Mouse (Mus musculus) layer of hippocampus, adult 8-10 months (tissue): ENCODE measurements around the gene Cd164l2. TPM values are rescaled to one million over a fixed set of nuclear protein-coding genes. Genes with fewer than 3 reads are reported as not detected.

Experiments used
- DNase-seq, 2 experiments: peaks; one replicate each; pipeline ENCODE4 v3.0.0; 2022; ENCODE audit warnings: low spot score in 2 of 2
- total RNA-seq, 4 experiments: library from RNA; stranded (reverse); gene quantifications; 2 replicates each; pipeline ENCODE4 v1.2.4; 2022

The Cd164l2 gene
- 1 to 10 TPM; 3.3 to 4.3 (median 3.9) TPM for total RNA-seq

DNA sequence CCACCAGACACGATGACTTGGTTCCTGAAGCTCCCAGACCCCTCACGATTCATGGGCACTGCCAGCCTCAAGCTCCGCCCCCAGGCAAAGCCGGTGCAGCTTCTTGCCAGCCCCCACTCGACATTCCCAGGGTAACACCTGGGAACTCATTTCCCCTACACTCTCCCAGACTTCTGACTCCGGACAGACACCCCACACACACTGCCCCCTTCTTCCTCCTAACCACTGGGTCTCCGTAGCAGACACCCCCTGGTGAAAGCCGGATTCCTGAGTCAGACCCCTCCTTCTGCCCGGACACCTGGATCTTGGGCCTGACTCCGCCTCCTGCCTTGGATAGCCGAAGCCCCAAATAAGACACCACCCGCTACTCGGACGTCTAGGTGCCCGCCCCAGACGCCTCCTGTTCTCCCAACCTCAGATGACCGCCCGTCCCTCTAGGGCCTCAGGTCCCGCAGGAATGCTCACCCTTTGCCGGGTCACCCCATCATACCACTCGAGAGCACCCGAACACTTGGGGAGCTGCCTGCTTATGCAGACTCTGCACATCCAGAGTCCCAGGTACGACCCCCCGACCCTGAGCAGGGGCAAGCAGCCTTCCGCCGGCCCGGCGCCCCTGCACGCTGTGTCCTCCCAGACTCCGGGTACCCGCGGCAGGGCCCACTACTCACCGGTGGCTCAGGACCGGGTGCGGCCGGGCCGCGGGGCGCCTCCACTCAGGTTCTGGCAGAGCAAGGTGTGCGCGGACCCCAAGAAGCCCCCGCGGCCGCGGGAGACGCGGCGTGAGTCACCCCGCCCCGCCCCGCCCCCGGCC, at the start of gene Cd164l2, which contains the start of gene Gpr3:
Gene Cd164l2 (plus strand): TSS at position 381 of the 811 bp plus-strand sequence.
Gene Gpr3 (minus strand): TSS at position 786 of the 811 bp plus-strand sequence.
- no peak for DNase-seq

DNA sequence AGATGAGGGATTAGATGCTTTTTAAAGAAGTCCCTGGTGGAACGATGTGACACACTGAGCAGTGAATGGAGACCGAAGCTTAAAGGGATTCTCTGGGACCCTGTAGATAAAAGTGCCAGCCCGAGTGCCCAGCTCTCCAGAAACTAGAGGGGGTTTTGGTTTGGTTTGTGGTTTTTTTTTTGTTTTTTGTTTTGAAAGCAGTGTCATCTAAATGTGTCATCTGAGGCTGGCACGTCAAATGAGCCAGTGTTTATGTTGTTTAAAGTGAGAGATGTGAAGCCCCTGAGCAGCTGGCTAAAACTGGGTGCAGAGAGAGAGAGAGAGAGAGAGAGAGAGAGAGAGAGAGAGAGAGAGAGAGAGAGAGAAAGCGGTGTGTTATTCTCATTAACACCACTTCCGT, 49.7 kb upstream of the Cd164l2 start:
- DNase-seq: no peak

DNA sequence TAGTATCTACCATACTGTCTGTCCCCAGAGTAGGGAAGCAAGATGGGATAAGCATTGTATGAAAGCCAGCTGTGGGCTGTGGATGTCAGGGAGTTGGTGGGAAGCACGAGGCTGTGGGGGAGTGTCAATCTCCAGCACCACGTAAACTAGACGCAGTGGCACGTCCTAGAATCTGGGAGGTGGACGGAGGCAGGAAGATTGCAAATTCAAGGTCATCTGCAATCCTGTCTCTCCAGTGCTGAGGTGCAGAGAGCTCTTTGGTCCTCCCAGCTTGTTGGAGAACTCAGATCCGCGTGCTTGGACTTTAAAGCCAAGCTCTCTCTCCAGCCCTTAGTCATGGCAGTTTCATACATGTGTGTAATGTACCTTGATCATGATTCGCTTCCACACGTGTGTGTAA, 45.2 kb upstream of the Cd164l2 start:
- DNase-seq: no peak

DNA sequence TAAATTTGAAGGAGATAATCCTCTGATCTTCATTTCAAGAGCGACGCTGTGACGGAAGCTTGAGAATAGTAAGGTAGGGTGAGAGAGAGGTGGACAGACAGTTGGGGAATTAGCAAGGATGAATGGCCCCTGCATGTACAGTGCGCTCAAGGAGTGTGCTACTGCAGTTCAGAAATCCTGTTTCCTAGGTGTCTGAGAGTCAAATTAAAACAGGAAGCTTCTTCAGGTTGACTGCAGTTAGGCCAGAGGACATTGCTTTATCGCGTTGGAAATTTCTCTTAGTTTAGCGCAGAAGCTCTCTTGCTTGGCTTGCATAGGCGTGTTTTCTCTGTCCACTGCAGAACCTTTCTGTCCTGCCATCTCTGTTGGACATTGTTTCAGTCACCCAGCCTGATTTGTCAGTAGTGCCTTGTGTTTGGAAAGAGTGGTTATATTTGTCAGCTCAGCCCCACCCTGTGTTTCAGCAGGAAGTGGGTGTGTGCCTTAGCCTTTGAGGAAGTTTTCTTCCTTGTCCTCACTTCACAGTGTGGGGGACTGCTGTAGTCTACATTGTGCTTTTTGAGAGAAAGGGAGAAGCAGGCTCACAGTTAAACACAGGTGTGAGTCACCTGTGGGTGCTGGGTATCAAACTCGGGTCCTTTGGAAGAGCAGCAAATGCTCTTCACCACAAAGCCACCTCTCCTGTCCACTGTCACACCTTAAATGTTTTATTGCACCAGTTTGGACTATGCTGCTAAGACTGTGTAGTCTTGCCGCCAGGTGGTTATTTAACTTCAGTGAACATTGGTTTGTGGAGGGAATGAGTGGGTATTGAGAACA, 42.5 kb upstream of the Cd164l2 start:
- DNase-seq: no peak

DNA sequence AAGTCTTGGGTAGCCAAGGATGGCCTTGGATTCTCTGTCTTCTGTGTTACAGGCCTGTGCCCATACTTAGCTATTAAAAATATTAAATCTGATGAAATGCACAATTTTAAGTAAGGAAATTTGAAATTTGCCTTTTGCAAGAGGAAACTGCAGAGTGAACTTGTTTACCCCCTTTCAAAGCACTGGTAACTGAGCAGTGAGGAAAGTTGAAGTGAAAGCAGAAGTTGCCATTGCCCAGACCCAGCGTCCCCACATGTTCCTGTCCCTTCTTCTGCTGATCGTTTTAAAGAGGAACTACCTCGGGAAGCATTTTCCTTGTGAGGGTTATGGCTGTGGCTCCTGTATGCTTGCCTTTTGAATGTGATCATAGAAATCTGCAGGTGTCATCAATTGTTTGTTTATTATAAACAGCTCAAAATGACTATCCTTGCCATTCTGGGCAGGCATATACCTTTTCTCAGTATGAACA, 41.8 kb upstream of the Cd164l2 start:
- no peak for DNase-seq

DNA sequence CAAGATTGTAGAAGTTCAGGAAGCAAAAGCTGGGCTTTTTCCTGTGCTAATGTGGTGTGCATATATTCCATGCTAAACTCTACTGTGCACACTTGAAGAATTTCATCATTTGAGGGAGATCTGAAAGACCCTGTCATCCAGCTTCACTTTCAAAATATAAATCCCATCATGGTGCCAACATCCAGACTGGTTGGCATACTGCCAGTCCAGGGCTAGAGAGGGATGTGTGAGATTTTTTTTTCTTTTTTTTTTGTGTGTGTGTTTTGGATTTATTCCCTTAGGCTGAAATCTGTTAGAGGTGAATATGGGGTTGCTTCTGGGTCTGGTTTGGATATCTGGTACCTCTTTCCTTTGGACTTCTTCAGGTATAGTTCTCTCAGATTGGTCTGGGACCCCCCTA, 41.3 kb upstream of the Cd164l2 start:
- DNase-seq: no peak

DNA sequence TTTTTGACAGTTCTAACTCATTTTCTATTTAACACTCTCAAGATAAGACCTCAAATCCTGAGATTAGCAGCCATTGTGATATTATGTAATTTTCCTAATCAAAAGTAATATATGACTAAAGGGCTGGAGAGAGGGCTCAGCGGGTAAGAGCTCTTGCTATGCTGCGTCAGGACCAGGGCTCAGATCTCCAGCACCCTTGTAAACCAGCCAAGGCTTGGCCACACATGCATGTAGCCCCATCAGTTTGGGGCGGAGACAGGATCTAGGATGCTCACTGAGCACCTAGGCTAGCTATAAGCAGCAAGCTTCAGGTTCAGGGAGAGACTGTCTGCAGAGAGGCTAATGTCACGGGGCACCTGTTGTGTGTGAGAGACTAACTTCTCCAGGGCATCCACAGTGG, 39.5 kb upstream of the Cd164l2 start:
- DNase-seq: no peak

DNA sequence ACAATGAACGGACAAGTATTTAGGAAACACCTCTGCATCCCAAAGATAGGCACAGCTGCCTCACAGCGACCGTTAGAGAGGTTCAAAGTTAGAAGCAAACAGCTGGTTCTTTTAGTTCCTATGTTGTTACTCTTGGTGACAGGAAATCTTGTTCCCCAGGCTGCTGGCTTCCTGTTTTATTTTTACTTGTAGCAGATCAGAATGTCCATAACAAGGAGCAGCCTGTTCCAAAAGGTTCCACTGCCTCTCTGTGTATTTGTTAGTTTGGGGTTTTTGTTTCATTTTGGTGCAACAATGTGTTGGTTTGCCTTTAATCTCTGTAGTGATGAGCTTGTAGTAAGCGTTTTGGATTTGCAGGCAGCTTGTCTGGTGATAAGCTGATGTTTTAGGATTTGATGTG, 37.6 kb upstream of the Cd164l2 start:
- no peak for DNase-seq

DNA sequence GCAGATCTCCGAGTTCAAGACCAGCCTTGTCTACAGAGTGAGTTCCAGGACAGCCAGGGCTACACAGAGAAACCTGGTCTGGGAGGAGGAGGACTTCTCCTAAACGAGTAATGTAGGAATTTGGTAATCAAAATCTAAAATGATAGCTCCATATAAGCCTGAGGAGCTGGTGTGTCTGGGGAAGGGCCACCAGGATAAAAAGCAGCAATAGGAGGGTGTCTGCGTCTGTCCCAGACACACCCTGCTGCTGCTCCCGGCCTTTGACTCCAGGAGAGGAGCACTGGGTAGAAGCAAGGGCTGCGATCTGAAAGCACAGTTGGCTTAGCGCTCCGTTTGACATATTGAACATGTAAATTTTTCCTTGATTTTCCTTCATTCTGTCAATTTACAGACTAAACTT, 36.7 kb upstream of the Cd164l2 start:
- no peak for DNase-seq

DNA sequence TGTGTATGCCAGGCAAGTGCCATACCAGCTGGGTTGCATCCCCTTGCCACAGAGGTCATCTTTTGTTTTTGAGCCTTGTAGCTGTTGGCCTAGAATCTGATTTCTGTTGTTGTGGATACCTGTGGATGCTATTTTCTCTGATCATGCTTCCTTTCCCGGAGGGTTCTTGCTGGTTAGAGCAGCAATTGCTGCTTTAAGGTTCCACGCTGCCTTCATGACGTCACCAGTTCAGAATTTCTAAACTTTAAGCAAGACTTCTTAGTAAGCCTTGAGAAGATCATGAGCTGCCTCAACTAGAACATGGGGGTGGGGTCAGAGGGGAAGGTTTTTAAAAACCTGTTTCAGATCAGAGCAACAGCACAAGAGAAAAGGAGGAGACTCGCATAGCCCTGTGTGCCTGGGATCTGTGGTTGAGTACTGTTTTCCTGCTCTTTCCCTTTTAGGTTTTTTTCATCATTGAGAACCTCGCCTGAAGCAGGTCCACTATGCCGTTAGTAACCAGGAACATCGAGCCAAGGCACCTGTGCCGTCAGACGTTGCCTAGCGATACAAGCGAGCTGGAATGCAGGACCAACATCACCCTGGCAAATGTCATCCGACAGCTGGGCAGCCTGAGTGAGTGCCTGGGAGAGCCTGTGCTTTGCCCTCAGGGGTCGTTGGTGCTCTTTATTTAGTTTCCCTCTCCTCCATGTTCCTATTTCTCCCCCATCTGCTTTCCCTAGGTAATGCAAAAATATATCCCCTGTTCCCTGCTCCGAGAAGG, 35.8 kb upstream of the Cd164l2 start:
- DNase-seq: no peak

DNA sequence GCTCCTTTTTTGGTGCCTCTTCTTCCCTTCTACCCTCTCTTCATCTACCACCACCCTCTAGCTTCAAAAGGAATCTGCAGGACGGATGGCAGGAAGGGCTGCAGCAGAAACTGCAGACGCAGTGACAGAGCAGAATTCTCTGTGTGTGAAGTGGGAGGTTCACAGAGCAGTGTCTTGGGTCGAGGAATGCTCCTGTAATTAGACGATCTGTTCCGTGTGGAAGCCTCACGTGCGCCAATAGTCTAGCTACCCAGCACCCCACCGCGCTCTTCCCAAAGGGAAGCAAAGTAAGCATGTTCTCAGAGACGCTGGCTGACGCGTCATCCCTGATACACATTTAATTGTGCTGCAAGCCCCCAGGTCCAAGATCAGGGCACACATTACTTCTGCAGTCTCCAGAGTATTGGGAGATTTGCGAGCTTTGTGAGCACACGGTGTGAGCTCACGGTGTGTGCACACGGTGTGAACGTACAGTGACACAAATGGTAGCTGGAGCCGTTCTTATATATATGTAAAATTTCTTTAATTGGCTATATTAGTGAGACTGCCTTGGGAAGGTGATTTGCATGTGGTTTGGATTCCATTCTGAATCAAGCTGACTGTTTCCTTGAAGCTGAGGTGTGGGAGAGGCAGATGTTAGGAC, 35.0 kb upstream of the Cd164l2 start:
- no peak for DNase-seq

DNA sequence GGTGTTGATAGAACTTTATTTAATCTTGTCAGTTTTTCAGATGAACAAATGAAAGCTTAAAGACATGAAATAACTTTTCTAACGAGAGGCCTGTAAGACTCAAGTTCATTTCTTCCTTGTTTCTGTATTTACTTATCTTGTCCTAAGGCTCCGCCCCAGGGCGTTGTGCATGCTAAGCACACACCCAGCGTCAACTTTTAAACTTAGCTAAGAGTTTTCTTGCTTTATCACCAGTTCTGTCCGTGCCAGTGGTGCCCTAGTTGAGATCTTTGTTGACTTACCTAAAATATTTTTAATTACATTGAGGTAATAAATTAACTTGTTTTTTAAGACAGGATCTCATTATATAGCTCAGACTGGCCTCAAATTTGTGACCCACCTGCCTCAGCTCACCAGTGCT, 33.6 kb upstream of the Cd164l2 start:
- no peak for DNase-seq

DNA sequence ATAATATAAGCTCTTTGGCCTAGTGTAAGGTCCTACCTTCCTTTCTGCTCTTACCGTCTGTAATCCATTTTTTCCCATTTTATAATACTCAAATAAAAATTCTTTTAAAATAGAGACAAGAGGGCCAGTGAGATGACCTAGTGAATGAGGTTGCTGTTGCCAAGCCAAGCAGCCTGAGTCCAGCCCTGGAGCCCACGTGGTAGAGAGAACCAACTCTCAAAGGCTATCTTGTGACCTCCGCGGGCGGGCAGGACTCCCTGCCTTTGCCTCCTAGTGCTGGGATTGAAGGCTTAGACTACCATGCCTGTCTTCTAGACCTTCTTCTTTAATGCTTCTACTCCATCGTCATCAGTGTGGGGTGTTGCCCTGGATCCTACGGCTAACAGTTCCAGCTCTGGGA, 32.7 kb upstream of the Cd164l2 start:
- DNase-seq: no peak

DNA sequence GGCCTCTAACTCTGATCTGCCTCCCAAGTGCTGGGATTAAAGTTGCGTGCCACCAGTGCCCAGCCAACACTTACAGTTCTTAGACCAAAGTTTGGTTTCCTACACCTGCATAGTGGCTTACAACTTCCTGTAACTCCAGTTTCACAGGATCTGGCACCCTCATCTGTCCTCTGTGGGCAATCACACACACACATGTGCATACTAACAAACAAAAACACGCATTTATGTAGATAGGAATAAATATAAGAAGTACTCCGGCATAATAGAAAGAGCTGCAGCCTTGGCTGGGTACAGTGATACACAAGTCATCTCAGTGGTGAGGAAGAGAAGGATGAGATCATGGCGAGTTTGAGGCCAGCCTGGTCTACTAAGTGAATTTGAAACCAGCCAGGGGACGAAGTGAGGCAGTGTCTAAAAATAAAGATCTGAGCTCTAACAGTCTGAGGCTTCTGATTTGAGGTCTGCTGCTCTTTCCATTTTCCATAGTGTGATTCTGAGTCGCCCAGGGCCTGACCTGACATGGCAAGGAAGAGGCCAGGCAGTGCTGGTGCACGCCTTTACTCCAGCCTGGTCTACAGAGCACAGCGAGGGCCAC, 29.4 kb upstream of the Cd164l2 start:
- no peak for DNase-seq

DNA sequence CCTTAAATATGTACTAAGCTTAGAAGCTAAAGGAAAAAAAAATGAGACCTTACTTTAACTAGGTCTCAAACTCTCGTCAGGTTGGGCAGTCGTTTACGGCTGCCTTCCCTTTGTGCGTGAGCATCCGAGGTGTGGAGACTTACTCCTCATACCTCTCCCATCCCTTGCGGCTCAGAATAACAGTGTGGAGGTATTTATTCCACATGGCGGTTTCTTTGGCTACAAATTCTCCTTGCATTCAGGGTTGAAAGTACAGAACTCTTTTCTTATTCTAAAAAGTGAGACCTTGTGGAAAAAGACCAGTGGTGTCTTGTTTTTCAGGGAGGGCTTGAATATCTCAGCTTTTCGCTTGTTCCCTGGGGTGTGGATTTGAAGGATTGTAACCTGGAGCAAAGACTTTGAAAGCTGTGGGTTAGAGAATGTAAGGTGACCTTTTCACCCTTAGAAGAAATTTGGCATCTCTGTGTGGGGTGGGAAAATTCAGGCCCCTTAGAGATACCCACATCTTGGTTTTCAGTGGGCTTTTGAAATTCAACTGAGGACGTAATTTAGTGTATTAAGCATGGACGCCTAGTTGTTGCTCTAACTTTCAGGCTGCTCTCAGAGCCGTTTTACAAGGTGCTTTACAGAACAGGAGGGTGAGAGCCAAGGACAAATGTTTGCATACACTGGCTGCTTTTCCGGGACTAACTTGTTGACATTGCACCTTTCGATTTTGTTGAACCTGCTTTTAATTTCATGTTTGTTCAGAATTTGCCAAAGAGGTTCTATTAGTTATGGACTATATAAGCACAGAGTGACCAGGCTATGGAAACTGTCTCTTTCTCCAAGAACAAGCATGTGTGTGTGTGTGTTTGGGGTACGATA, 27.7 kb upstream of the Cd164l2 start:
- no peak for DNase-seq

DNA sequence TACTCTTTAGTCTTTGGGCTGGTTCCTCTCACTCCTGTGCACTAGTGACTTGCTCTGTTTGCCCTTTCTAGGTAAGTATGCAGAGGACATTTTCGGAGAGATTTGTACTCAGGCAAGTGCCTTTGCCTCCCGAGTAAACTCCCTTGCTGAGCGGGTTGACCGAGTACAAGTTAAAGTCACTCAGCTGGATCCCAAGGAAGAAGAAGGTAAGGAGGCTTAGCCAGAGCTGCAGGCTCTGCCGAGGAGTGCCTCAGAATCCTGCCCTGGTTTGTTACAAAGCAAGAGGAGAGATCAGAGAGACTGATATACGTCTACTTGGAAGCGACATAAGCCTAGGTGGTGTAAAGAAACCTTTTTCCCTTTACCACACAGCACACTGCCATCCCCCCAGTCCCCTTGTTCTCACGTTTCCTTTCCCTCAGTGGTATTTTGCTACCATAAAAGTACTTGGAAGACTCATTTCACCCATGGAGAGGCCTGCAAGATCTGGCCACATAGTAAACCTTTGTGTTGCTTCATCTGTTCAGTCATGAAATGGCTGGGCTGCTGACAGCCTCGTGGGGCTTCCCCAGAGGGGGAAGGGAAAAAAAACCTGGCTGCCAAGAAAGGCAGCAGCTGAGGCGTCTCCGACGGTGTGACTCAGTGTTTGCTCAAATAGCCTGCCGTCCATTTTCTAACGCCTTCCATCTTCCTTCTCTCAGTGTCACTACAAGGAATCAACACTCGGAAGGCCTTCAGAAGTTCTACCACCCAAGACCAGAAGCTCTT, 26.8 kb upstream of the Cd164l2 start:
- no peak for DNase-seq

DNA sequence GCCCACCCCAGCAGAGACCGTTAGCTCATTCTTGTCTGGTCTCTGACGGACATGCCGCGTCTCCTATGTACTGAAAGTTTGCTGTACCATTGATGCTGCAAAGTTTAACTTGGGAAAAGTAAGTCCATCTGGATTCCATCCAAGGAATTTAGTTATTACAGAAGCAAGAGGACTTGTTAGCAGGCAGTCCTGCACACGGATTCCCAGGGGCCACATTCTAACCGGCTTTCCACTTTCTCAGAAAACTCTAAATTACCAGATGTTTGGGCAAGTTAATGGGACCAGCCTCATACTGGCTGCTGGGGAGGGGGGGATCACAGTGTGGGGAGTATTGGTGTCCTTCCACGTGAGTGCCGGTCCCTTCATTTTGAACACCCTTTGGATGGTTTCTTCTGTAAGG, 26.0 kb upstream of the Cd164l2 start:
- DNase-seq: no peak

DNA sequence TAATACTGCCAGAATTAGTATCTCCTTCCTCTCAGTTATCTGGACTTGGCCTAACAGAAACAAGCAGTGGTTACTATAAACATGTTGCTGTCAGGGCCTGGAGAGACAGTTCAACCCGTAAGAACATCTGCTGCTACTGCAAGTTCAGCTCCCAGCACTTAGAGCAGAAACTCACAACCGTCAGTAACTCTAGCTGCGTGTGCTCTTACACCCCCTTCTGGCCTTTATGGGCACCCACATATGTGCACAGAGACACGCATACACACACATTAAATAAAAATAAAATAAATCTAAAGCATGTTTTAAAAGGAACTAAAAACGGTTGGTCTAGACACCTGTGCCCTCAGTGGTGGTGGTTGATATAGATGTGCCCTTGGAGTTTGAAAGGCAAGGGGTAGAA, 25.1 kb upstream of the Cd164l2 start:
- no peak for DNase-seq

DNA sequence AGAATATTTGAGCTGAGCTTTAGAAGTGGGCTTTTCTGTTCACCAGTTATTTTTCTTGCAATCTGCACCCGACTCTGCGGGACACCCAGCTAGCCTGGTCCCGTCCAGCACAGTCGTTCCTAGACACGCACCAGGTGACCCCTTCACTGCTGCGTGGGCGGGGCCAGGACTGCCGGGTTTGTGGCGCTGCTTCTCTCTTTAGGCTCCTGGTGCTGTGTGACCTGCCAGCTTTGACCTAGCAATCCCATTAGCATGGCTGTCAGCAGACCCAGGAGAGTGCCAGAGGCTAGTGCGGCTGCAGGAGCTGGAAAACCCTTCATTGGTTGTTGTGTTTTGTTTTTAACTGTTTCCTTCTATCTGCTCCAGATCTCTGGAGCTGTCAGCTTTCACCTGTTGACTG, 22.5 kb upstream of the Cd164l2 start:
- DNase-seq: no peak
